Mouse (Mus musculus) spleen, adult 2 months (tissue): ENCODE results near the gene Sarnp.

Experiments used
- CTCF ChIP-seq: fragments of 200-500 bp; IDR thresholded peaks from 2 replicates; pipeline ENCODE4 v1.5.1; 2011; ENCODE audit warnings: mild to moderate bottlenecking, inconsistent platforms; ENCODE audit not compliant: insufficient read depth, insufficient read length, insufficient replicate concordance; ENCODE audit errors: extremely low read depth
- POLR2A ChIP-seq: fragments of 200-500 bp; IDR thresholded peaks from 2 replicates; pipeline ENCODE4 v1.6.1; 2011; ENCODE audit warnings: low read depth, low read length, inconsistent platforms

GRCm38 (mm10) chr10:128895952-128896693 lies 79.0 kb downstream of the Sarnp start:
- TF ChIP-seq CTCF (no peak), POLR2A (no peak)
